Mouse (Mus musculus) retina, postnatal 7 days (tissue): ENCODE data around the gene Nlgn2.
A peak's percentile ranks its signal among the peaks of the same experiment; 100 is the strongest.

Experiments used
- DNase-seq: peaks from one replicate; pipeline ENCODE4 v3.0.0-alpha.2; 2012; ENCODE audit warnings: low read depth, low spot score

The Nlgn2 gene

GRCm38 (mm10) chr11:69837604-69837951 lies at the start of gene Nlgn2:
Gene Nlgn2, minus strand, starts transcription at chr11:69837784.
- DNase-seq = peak; percentile 75

GRCm38 (mm10) chr11:69886907-69887635 lies 49.5 kb upstream of the Nlgn2 start:
- DNase-seq = no peak

- DNase-seq = no peak
Measured at GRCm38 (mm10) chr11:69884663-69885062, 47.1 kb upstream of the Nlgn2 start.

- no peak for DNase-seq
Measured at GRCm38 (mm10) chr11:69884240-69884639, 46.7 kb upstream of the Nlgn2 start.

- DNase-seq = no peak
Measured at GRCm38 (mm10) chr11:69883527-69884151, 46.1 kb upstream of the Nlgn2 start.

- DNase-seq = no peak
Measured at GRCm38 (mm10) chr11:69883066-69883465, 45.5 kb upstream of the Nlgn2 start.

GRCm38 (mm10) chr11:69881787-69882670 lies 44.4 kb upstream of the Nlgn2 start:
- no peak for DNase-seq

- DNase-seq = peak; percentile 59
Measured at GRCm38 (mm10) chr11:69880853-69881603, 43.4 kb upstream of the Nlgn2 start, which contains the start of gene Kctd11. Gene Kctd11, minus strand, starts transcription at chr11:69881406.

- peak; percentile 53 for DNase-seq
Measured at GRCm38 (mm10) chr11:69880506-69880852, 42.9 kb upstream of the Nlgn2 start.

- DNase-seq = no peak
Measured at GRCm38 (mm10) chr11:69879711-69880110, 42.1 kb upstream of the Nlgn2 start.

GRCm38 (mm10) chr11:69878952-69879351 lies 41.4 kb upstream of the Nlgn2 start:
- no peak for DNase-seq

GRCm38 (mm10) chr11:69878399-69878798 lies 40.8 kb upstream of the Nlgn2 start:
- no peak for DNase-seq

- DNase-seq = no peak
Measured at GRCm38 (mm10) chr11:69877878-69878277, 40.3 kb upstream of the Nlgn2 start, which contains the start of gene Tmem95. Gene Tmem95, minus strand, starts transcription at chr11:69878018.

GRCm38 (mm10) chr11:69876867-69877266 lies 39.3 kb upstream of the Nlgn2 start:
- peak; percentile 78 for DNase-seq

- DNase-seq = no peak
Measured at GRCm38 (mm10) chr11:69876186-69876585, 38.6 kb upstream of the Nlgn2 start.

- DNase-seq = no peak
Measured at GRCm38 (mm10) chr11:69872451-69872850, 34.9 kb upstream of the Nlgn2 start.

GRCm38 (mm10) chr11:69871822-69872221 lies 34.2 kb upstream of the Nlgn2 start:
- no peak for DNase-seq

- DNase-seq = no peak
Measured at GRCm38 (mm10) chr11:69870289-69871069, 32.9 kb upstream of the Nlgn2 start.

- no peak for DNase-seq
Measured at GRCm38 (mm10) chr11:69867335-69867734, 29.8 kb upstream of the Nlgn2 start.

- no peak for DNase-seq
Measured at GRCm38 (mm10) chr11:69865561-69865960, 28.0 kb upstream of the Nlgn2 start.
